Mouse (Mus musculus): ENCODE results near the gene Scaf4.

GRCm38 (mm10) chr16:90298426-90299300 lies 14.4 kb upstream of the Scaf4 start:
- TF ChIP-seq CTCF (IDR thresholded peaks at IDR 0.05; ENCODE audit: low read depth) (no peak), EP300 (IDR thresholded peaks at IDR 0.05; ENCODE audit: low read depth) (no peak)
